Mouse (Mus musculus): ENCODE measurements around the gene Ssbp1. TPM values are rescaled to one million over a fixed set of nuclear protein-coding genes. Genes with fewer than 3 reads are reported as not detected.

Ssbp1 gene
- total RNA-seq (2023), result 10 to 100 TPM; 93.1 to 99.4 TPM

GRCm38 (mm10) chr6:40470916-40471719 lies at the start of gene Ssbp1:
TSS of gene Ssbp1 (plus strand) at chr6:40471352.

GRCm38 (mm10) chr6:40436047-40436483 lies 35.1 kb upstream of the Ssbp1 start, which contains the start of gene E330009J07Rik:
TSS of gene E330009J07Rik (minus strand) at chr6:40436135.

GRCm38 (mm10) chr6:40438936-40439335 lies 32.2 kb upstream of the Ssbp1 start, which contains the start of gene Wee2:
TSS of gene Wee2 (plus strand) at chr6:40439088.

GRCm38 (mm10) chr6:40490933-40491332 lies 19.8 kb downstream of the Ssbp1 start, which contains the start of gene Tas2r137:
TSS of gene Tas2r137 (plus strand) at chr6:40491233.

GRCm38 (mm10) chr6:40493229-40493628 lies 22.1 kb downstream of the Ssbp1 start, which contains the start of gene Tas2r108:
TSS of gene Tas2r108 (plus strand) at chr6:40493529.

GRCm38 (mm10) chr6:40519408-40519807 lies 48.3 kb downstream of the Ssbp1 start, which contains the start of gene Prss37:
TSS of gene Prss37 (minus strand) at chr6:40519508.

Other genes starting within 250 kb of the Ssbp1 start
- 10 to 100 TPM; 28.4 to 29.8 TPM for gene Agk, start 146.2 kb upstream of the Ssbp1 start, total RNA-seq (2023)
- 10 to 100 TPM; 13.9 to 15.1 TPM for gene E330009J07Rik, start 35.2 kb upstream of the Ssbp1 start, total RNA-seq (2023)
- gene Wee2, start 32.3 kb upstream of the Ssbp1 start, total RNA-seq (2023), result not detected
- 1 to 10 TPM in 1 of 2 experiments, not detected in 1; 1.0 TPM for gene Tas2r137, start 19.9 kb downstream of the Ssbp1 start, total RNA-seq (2023)
- gene Tas2r108, start 22.2 kb downstream of the Ssbp1 start, total RNA-seq (2023), result under 1 TPM in 1 of 2 experiments, not detected in 1; 0.73 TPM
- gene Prss37, start 48.2 kb downstream of the Ssbp1 start, total RNA-seq (2023), result not detected
- gene Olfr461, start 83.7 kb downstream of the Ssbp1 start, total RNA-seq (2023), result not detected
- gene Olfr460, start 98.1 kb downstream of the Ssbp1 start, total RNA-seq (2023), result not detected
- gene Clec5a, start 114.5 kb downstream of the Ssbp1 start, total RNA-seq (2023), result not detected
- not detected for gene Tas2r138, start 142.0 kb downstream of the Ssbp1 start, total RNA-seq (2023)
- not detected for gene Mgam, start 157.5 kb downstream of the Ssbp1 start, total RNA-seq (2023)

Measured in B cell, adult 67 days (primary cell).